Mouse (Mus musculus) hematopoietic stem cell, adult 5-6 weeks (primary cell): ENCODE results near the gene Aox3. TPM values are rescaled to one million over a fixed set of nuclear protein-coding genes. Genes with fewer than 3 reads are reported as not detected.
A peak's percentile ranks its signal among the peaks of the same experiment; 100 is the strongest.

Experiments
- ATAC-seq, 2 experiments: fragments of 125-278 bp in 1 of 2; replicated peaks in 1 of 2; 2 replicates each; pipeline ENCODE4 v1.8.0; 2016 to 2017; ENCODE audit warnings: inconsistent platforms in 2 of 2, mild to moderate bottlenecking in 2 of 2, moderate number of reproducible peaks in 2 of 2, low read depth in 1 of 2, moderate TSS enrichment in 1 of 2; ENCODE audit not compliant: low FRiP score in 2 of 2, poor library complexity in 2 of 2, severe bottlenecking in 2 of 2, insufficient read depth in 1 of 2, low TSS enrichment in 1 of 2
- total RNA-seq: library from RNA; stranded (forward); fragments of 172-1452, 232-1000 nt; gene quantifications from 2 replicates; pipeline ENCODE4 v1.2.3, GENCODE M21; 2017

The Aox3 gene
- not detected in 2 replicates for total RNA-seq

GRCm38 (mm10) chr1:58112880-58113279, at the start of gene Aox3:
TSS of gene Aox3 (plus strand) at chr1:58113130.
- ATAC-seq, result peak; percentile 46 to 53; a peak in 1 of 4 replicates

- no peak for ATAC-seq
These were observed 47.8 kb upstream of the Aox3 start for GRCm38 (mm10) chr1:58065151-58065550.

- no peak for ATAC-seq
These were observed 47.3 kb upstream of the Aox3 start for GRCm38 (mm10) chr1:58065606-58066005.

GRCm38 (mm10) chr1:58069181-58069580, 43.7 kb upstream of the Aox3 start:
- no peak for ATAC-seq

DNA sequence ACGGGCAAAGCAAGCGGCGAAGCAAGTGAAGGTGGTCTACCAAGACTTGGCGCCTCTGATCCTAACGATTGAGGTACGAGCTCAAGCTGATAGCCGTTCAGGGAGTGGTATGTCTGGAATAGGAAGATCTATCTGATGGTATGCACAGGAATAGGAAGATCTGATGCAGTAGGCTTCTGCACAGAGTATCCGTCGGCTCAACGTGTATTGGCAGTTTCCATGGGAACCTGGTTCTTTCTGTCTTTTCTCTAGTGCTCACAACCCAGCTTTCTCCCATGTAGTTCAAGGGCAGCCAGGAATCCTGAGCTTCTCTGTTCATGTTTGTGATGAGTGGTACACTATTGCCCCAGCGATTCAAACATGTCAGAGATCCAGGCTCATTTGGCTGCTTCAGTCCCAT, 42.8 kb upstream of the Aox3 start:
- no peak for ATAC-seq

DNA sequence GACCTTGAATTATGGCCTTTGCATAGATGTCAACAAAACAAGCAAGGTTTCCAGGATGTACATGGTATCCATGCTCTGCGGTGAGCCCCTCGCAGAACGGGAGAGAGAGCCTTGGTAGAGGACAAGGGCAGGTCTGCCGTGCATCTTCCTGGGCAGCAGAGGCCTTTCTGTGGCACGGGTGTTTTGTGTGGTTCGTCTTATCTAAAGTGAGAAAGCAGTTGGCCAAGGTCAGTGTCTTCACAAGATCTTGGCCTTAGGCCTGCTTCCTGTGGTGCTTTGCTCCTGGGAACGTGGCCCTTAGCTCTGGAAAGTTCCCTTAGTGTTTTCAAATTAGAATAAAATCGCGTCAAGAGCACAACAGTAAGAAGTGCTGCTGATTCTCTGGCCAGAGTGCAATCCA, 41.9 kb upstream of the Aox3 start:
- no peak for ATAC-seq

- no peak for ATAC-seq
These were observed 41.4 kb upstream of the Aox3 start for GRCm38 (mm10) chr1:58071509-58071908.

GRCm38 (mm10) chr1:58072416-58072815, 40.5 kb upstream of the Aox3 start:
- no peak for ATAC-seq

DNA sequence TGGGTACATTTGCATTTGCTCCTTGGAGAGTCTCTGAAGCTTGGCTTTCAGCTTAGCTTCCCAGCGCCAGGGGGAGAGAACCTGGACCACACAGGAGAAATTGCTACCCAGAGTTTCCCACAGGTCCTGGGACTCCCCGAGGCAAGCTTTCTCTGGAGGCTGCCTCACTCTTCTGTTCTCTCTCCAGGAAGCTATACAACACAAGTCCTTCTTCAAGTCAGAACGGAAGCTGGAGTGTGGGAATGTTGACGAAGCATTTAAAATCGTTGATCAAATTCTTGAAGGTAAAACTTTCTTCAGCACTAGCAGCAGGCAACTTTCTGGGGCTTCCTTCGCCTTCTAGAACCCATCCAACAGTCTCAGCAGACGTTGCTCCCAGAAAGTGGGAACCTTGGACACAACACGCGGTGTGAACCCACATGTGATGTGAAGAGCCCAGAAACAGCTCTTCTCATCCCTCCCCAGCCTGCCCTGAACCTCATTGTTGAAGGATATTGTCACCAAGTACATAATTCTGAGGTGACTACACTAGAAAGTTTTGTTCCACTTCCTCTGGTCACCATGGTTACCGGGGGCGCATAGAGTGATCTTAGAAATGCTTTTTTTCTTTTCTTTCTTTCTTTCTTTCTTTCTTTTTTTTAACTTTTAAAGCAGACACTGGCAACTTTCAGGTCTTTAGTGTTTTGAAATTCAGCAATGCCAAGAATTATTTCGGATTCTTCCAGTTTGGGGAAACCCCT, 39.8 kb upstream of the Aox3 start:
- no peak for ATAC-seq

- no peak for ATAC-seq
These were observed 38.7 kb upstream of the Aox3 start for GRCm38 (mm10) chr1:58074266-58074665.

DNA sequence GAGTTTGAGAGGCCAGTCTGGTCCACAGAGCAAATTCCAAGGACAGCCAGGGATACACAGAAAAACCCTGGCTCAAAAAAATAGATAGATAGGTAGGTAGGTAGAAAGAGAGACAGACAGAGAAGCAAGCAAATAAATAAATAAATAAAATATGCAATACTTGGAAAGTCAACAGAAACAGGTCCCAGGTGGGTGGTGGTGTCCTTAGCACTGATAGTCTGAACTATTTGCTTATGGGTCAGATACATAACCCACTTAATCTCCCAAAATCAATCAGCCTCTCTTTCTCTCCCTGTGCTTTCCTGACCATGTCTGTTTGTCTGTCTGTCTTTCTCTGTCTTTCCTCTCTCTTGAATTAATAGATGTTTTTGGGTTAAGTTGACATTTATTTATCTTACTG, 35.0 kb upstream of the Aox3 start:
- no peak for ATAC-seq

DNA sequence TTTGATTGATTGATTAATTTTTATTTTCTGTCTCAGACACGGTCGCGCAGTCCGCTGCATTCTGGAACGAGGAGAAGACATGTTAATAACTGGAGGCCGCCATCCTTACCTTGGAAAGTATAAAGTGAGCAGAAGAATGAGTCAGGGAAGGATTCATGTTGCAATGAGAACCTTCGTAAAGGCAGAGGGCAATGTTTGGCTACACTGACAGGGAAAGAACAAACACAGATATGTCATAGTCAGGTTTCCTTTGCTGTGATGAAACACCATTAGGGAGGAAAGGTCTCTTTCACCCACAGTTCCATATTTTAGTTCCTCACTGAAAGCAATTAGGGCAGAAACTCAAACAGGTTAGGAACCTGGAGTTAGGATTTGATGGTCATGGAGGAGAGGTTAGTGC, 34.5 kb upstream of the Aox3 start:
- no peak for ATAC-seq

- ATAC-seq, result no peak
These were observed 33.2 kb upstream of the Aox3 start for GRCm38 (mm10) chr1:58079689-58080088.

GRCm38 (mm10) chr1:58080446-58080845, 32.5 kb upstream of the Aox3 start:
- ATAC-seq, result no peak

- no peak for ATAC-seq
These were observed 31.6 kb upstream of the Aox3 start for GRCm38 (mm10) chr1:58081356-58081755.

- no peak for ATAC-seq
These were observed 23.6 kb upstream of the Aox3 start for GRCm38 (mm10) chr1:58089316-58089715.

DNA sequence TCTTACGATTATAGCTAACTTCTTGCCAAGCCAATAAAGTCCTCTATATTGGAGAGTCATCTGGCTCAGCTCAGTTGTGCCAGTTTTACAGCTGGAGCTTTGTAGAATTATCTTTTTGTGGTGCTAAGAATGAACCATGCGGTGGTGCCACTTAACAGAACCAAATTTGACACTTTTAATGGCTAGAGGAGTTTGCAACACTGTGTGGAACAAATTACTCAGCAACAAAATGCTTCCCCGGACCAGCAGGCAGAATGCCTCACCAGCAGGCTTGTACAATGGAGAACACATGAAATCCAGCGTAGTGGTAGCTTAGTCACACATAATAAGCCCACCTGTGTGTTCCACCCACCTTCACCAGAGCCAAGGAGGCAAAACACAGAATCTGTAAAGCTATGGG, 22.7 kb upstream of the Aox3 start:
- no peak for ATAC-seq

DNA sequence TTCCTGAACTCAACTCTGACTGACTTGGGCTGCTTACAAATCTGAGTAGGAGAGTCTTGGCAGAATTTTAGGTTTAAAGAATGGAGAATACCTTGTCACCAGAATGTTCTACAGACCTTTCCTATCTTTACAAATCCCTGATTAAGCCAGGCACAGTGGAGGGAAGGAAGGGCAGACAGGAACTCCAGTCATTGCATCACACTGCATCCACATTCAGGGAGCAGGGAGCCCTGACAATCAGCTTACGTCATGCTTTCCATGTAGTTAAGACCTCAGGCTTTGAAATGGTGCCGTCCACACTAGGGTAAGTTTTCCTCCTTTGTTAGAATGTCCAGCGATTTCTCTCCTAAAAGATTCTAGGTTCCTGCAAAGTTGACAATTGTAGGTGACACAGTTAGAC, 21.7 kb upstream of the Aox3 start:
- no peak for ATAC-seq

GRCm38 (mm10) chr1:58091992-58092560, 20.9 kb upstream of the Aox3 start:
- no peak for ATAC-seq
